Mouse (Mus musculus) neural tube, embryonic 13.5 days (tissue): ENCODE measurements at regions not wholly inside any gene's neighbourhood (a gene's known extent, or its start where the extent isn't known, plus 50 kb on each side); places are given as distances from the start of the nearest gene placed in this dataset.
A peak's percentile ranks its signal among the peaks of the same experiment; 100 is the strongest.
"Not testable (repeated sequence)": the region's sequence is repeated elsewhere in the genome, so short reads cannot be mapped to it uniquely, and the experiment has no call there.

Experiments used
- ATAC-seq: fragments of 200-750 bp; cut with Nextera tagmentation; 2 replicates; pipeline ENCODE4 v1.8.0; 2017; ENCODE audit warnings: low read depth, mild to moderate bottlenecking, moderate TSS enrichment, moderate library complexity
- H3K27ac ChIP-seq: fragments of 300-500 bp; sonication (generic); replicated peaks from 2 replicates; pipeline ENCODE4 v1.5.1; 2015; ENCODE audit warnings: moderate library complexity, mild to moderate bottlenecking, inconsistent platforms
- H3K27me3 ChIP-seq: fragments of 300-500 bp; sonication (generic); 2 replicates; pipeline ENCODE4 v1.6.1; 2015; ENCODE audit warnings: mild to moderate bottlenecking, inconsistent platforms
- H3K36me3 ChIP-seq: fragments of 300-500 bp; sonication (generic); 2 replicates; pipeline ENCODE4 v1.6.1; 2015; ENCODE audit warnings: mild to moderate bottlenecking, inconsistent platforms
- H3K4me1 ChIP-seq: fragments of 300-500 bp; sonication (generic); replicated peaks from 2 replicates; pipeline ENCODE4 v1.6.1; 2015; ENCODE audit warnings: inconsistent platforms
- H3K4me2 ChIP-seq: fragments of 300-500 bp; sonication (generic); 2 replicates; pipeline ENCODE4 v1.6.1; 2015; ENCODE audit warnings: inconsistent platforms, mild to moderate bottlenecking, moderate library complexity
- H3K4me3 ChIP-seq: fragments of 300-500 bp; sonication (generic); 2 replicates; pipeline ENCODE4 v1.5.1; 2015; ENCODE audit warnings: mild to moderate bottlenecking, inconsistent platforms
- H3K9ac ChIP-seq: fragments of 300-500 bp; sonication (generic); 2 replicates; pipeline ENCODE4 v1.6.1; 2015; ENCODE audit warnings: moderate library complexity, mild to moderate bottlenecking, inconsistent platforms
- H3K9me3 ChIP-seq: fragments of 300-500 bp; sonication (generic); 2 replicates; pipeline ENCODE4 v1.6.1; 2016; ENCODE audit warnings: inconsistent platforms
- WGBS: fragments of 180-500 bp; shearing (Covaris S2); methylation state at CpG from one replicate; pipeline ENCODE4 v1.1.7; 2015; 5-methylcytosine and 5-hydroxymethylcytosine counted together

- Histone ChIP-seq H3K36me3 (no peaks in the 10 kb centered on the region), H3K4me1 (no peaks in the 10 kb centered on the region), H3K4me3 (no peak overlapping the region), H3K9me3 (peaks cover 63% of the 10 kb centered on the region), H3K27ac (no peak overlapping the region), H3K27me3 (no peaks in the 10 kb centered on the region), H3K4me2 (no peak overlapping the region), H3K9ac (no peak overlapping the region)
- no peak for ATAC-seq
- 85% methylated on average over 2 of the region's 2 CpGs for WGBS
Measured at GRCm38 (mm10) chr17:3006662-3007061, 108.1 kb upstream of the Scaf8 start.

- Histone ChIP-seq H3K36me3 (no peaks in the 10 kb centered on the region), H3K27me3 (no peaks in the 10 kb centered on the region), H3K4me3 (no peak overlapping the region), H3K4me1 (no peaks in the 10 kb centered on the region), H3K9me3 (peaks cover 59% of the 10 kb centered on the region), H3K27ac (no peak overlapping the region), H3K9ac (no peak overlapping the region), H3K4me2 (no peak overlapping the region)
- WGBS = 57% methylated on average over 2 of the region's 2 CpGs
- no peak for ATAC-seq
Measured at GRCm38 (mm10) chr17:3007234-3007633, 107.5 kb upstream of the Scaf8 start.

GRCm38 (mm10) chr17:3009939-3010338 lies 104.8 kb upstream of the Scaf8 start:
- Histone ChIP-seq H3K4me3 (no peak overlapping the region), H3K4me1 (no peaks in the 10 kb centered on the region), H3K9ac (no peak overlapping the region), H3K27ac (no peak overlapping the region), H3K9me3 (peaks cover 68% of the 10 kb centered on the region), H3K4me2 (no peak overlapping the region), H3K27me3 (no peaks in the 10 kb centered on the region), H3K36me3 (no peaks in the 10 kb centered on the region)
- ATAC-seq = no peak
- WGBS = 48% methylated on average over 2 of the region's 2 CpGs

GRCm38 (mm10) chr17:3012045-3012444 lies 102.7 kb upstream of the Scaf8 start:
- Histone ChIP-seq H3K9me3 (peaks cover 71% of the 10 kb centered on the region), H3K36me3 (no peaks in the 10 kb centered on the region), H3K9ac (no peak overlapping the region), H3K4me1 (no peaks in the 10 kb centered on the region), H3K4me3 (no peak overlapping the region), H3K27ac (no peak overlapping the region), H3K27me3 (no peaks in the 10 kb centered on the region), H3K4me2 (no peak overlapping the region)
- ATAC-seq = no peak
- 61% methylated on average over 1 of the region's 1 CpGs for WGBS

GRCm38 (mm10) chr17:3019631-3020391 lies 95.0 kb upstream of the Scaf8 start:
- no peaks in the 10 kb centered on the region for H3K27me3 ChIP-seq
- H3K27ac ChIP-seq = no peak overlapping the region
- H3K9me3 ChIP-seq = peaks cover 49% of the 10 kb centered on the region
- H3K4me3 ChIP-seq = no peak overlapping the region
- no peaks in the 10 kb centered on the region for H3K4me1 ChIP-seq
- no peak overlapping the region for H3K9ac ChIP-seq
- 82% methylated on average over 2 of the region's 2 CpGs for WGBS
- H3K36me3 ChIP-seq = no peaks in the 10 kb centered on the region
- H3K4me2 ChIP-seq = no peak overlapping the region
- ATAC-seq = no peak

- ATAC-seq = 0 out of 2 replicates have a peak, but pooled peaks have one; percentile 60
- no peak overlapping the region for H3K9ac ChIP-seq
- WGBS = 81% methylated on average over 1 of the region's 1 CpGs
- no peak overlapping the region for H3K4me2 ChIP-seq
- H3K9me3 ChIP-seq = peaks cover 47% of the 10 kb centered on the region
- H3K27me3 ChIP-seq = no peaks in the 10 kb centered on the region
- no peak overlapping the region for H3K4me3 ChIP-seq
- no peak overlapping the region for H3K27ac ChIP-seq
- no peaks in the 10 kb centered on the region for H3K4me1 ChIP-seq
- no peaks in the 10 kb centered on the region for H3K36me3 ChIP-seq
Measured at GRCm38 (mm10) chr17:3020406-3020805, 94.4 kb upstream of the Scaf8 start.

- Histone ChIP-seq H3K4me1 (no peaks in the 10 kb centered on the region), H3K9me3 (peaks cover 27% of the 10 kb centered on the region; the same call in 1 of the 2 replicates), H3K9ac (no peak overlapping the region), H3K4me2 (no peak overlapping the region), H3K27me3 (no peaks in the 10 kb centered on the region), H3K27ac (no peak overlapping the region), H3K4me3 (no peak overlapping the region), H3K36me3 (no peaks in the 10 kb centered on the region)
- ATAC-seq = no peak
- WGBS = 81% methylated on average over 5 of the region's 5 CpGs
Measured at GRCm38 (mm10) chr17:3022245-3022935, 92.4 kb upstream of the Scaf8 start.

GRCm38 (mm10) chr17:3022936-3023247 lies 91.9 kb upstream of the Scaf8 start:
- H3K4me1 ChIP-seq, H3K27ac ChIP-seq, H3K4me3 ChIP-seq, H3K4me2 ChIP-seq, H3K9ac ChIP-seq, H3K36me3 ChIP-seq, ATAC-seq, H3K27me3 ChIP-seq: not testable (repeated sequence)
- peaks cover 26% of the 10 kb centered on the region; the same call in 1 of the 2 replicates for H3K9me3 ChIP-seq
- WGBS = 59% methylated on average over 3 of the region's 3 CpGs

- Histone ChIP-seq H3K27ac (no peak overlapping the region), H3K4me2 (no peak overlapping the region), H3K4me1 (no peaks in the 10 kb centered on the region), H3K9me3 (peaks cover 25% of the 10 kb centered on the region; the same call in 1 of the 2 replicates), H3K4me3 (no peak overlapping the region), H3K36me3 (no peaks in the 10 kb centered on the region), H3K27me3 (no peaks in the 10 kb centered on the region), H3K9ac (no peak overlapping the region)
- ATAC-seq = no peak
- WGBS = 91% methylated on average over 1 of the region's 1 CpGs
Measured at GRCm38 (mm10) chr17:3023426-3023825, 91.3 kb upstream of the Scaf8 start.

GRCm38 (mm10) chr17:3026859-3027258 lies 87.9 kb upstream of the Scaf8 start:
- H3K9me3 ChIP-seq = peaks cover 20% of the 10 kb centered on the region; the same call in 1 of the 2 replicates

GRCm38 (mm10) chr17:3027376-3027775 lies 87.4 kb upstream of the Scaf8 start:
- H3K36me3 ChIP-seq = no peaks in the 10 kb centered on the region
- no peak overlapping the region for H3K27ac ChIP-seq
- H3K4me1 ChIP-seq = no peaks in the 10 kb centered on the region
- no peak overlapping the region for H3K9ac ChIP-seq
- H3K4me2 ChIP-seq = no peak overlapping the region
- peaks cover 15% of the 10 kb centered on the region; the same call in 1 of the 2 replicates for H3K9me3 ChIP-seq
- no peaks in the 10 kb centered on the region for H3K27me3 ChIP-seq
- no peak overlapping the region for H3K4me3 ChIP-seq
- ATAC-seq = no peak
- WGBS = 78% methylated on average over 4 of the region's 4 CpGs

More at GRCm38 (mm10) chr17:3026859-3027258, 87.9 kb upstream of the Scaf8 start:
- H3K27me3 ChIP-seq, H3K9ac ChIP-seq, ATAC-seq, H3K4me1 ChIP-seq, H3K27ac ChIP-seq, H3K4me2 ChIP-seq, H3K36me3 ChIP-seq, H3K4me3 ChIP-seq: not testable (repeated sequence)
- 53% methylated on average over 1 of the region's 1 CpGs for WGBS

GRCm38 (mm10) chr17:3029750-3030149 lies 85.0 kb upstream of the Scaf8 start:
- peaks cover 12% of the 10 kb centered on the region; the same call in 1 of the 2 replicates for H3K9me3 ChIP-seq
- H3K4me2 ChIP-seq, H3K9ac ChIP-seq, H3K27ac ChIP-seq, H3K4me1 ChIP-seq, H3K36me3 ChIP-seq, H3K4me3 ChIP-seq, H3K27me3 ChIP-seq: not testable (repeated sequence)
- peak; percentile 81 for ATAC-seq
- 72% methylated on average over 2 of the region's 2 CpGs for WGBS
